8 mouse cellular contexts compared by ENCODE assay signal in genomic region chr7:96210525-96211369, GRCm38 (mm10). TPM values are rescaled to one million over a fixed set of nuclear protein-coding genes. Genes with fewer than 3 reads are reported as not detected.
A peak's percentile ranks its signal among the peaks of the same experiment; 100 is the strongest.
DNase-seq lines count a peak whose midpoint lies in the region; ATAC-seq and TF ChIP-seq lines count a peak whose summit lies in the region.

No protein-coding gene starts in this region.

- peak overlapping the region; percentile 85 for H3K4me2 ChIP-seq in heart, postnatal 0 days (ENCODE audit: low read depth, low read length)

- H3K4me1 ChIP-seq in heart, postnatal 0 days (ENCODE audit: control insufficient read depth, insufficient read depth), result peaks cover 19% of the 10 kb centered on the region

- peak; percentile 22 for DNase-seq in urinary bladder, postnatal 25 days (ENCODE audit: low spot score)
- no peak for DNase-seq in urinary bladder, adult 2 months (ENCODE audit: low spot score)
- DNase-seq in embryo, embryonic 11 days, result peak; percentile 87
- peak; percentile 23 for DNase-seq in heart, postnatal 0 days (ENCODE audit: low spot score)
- peak; percentile 17 to 52 for DNase-seq in kidney, postnatal 25 days
- DNase-seq in lung, postnatal 10 days, result peak; percentile 22
- DNase-seq in right cerebral cortex, postnatal 36 days (ENCODE audit: low spot score in 2 of 2), result peak; percentile 12 to 45

- H3K9ac ChIP-seq in heart, postnatal 0 days (replicated peaks; ENCODE audit: low read depth, low read length), result peak overlapping the region; percentile 49

- H3K27me3 ChIP-seq in heart, postnatal 0 days (ENCODE audit: control insufficient read depth, insufficient read depth, low read length), result peaks cover 55% of the 10 kb centered on the region

- H3K4me3 ChIP-seq in heart, postnatal 0 days (ENCODE audit: low read depth, low read length), result peak overlapping the region; percentile 52

- no peaks in the 10 kb centered on the region for H3K9me3 ChIP-seq in heart, postnatal 0 days (replicated peaks; ENCODE audit: control insufficient read depth, low read length)

- ATAC-seq in heart, postnatal 0 days (ENCODE audit: insufficient read depth, low read depth), result peak; percentile 61
- no peak for ATAC-seq in activated CD4-positive, CD25-positive, alpha-beta regulatory T cell, adult 4 months

- H3K36me3 ChIP-seq in heart, postnatal 0 days (replicated peaks; ENCODE audit: control insufficient read depth, insufficient read depth, low read length), result no peaks in the 10 kb centered on the region

- 0% methylated on average over 43 of the region's 62 CpGs for WGBS in heart, postnatal 0 days

- peak; percentile 41 for TF ChIP-seq CTCF in heart, postnatal 0 days (IDR thresholded peaks at IDR 0.05; ENCODE audit: low read depth)

- no peak overlapping the region for H3K27ac ChIP-seq in heart, postnatal 0 days (ENCODE audit: low read depth)

- TF ChIP-seq EP300 in heart, postnatal 0 days (IDR thresholded peaks at IDR 0.05; ENCODE audit: low read depth), result no peak

RNA-seq across cellular contexts. Expression of gene Tenm4, which starts 39.7 kb away (rescaled TPM):
- 0.65 and 1.0 TPM in 2 replicates for polyA plus RNA-seq in urinary bladder, adult 2 months (2012; rRNA removed)
- 3.9 and 5.9 TPM in 2 replicates for total RNA-seq in heart, postnatal 0 days (2014; rRNA removed; ENCODE audit: low replicate concordance)
- 1.4 and 2.3 TPM in 2 replicates for polyA plus RNA-seq in heart, postnatal 0 days (2015; fragmentation: Nextera tagmentation; extraction: Ambion mirVana)
- polyA plus RNA-seq in activated CD4-positive, CD25-positive, alpha-beta regulatory T cell, adult 4 months (2017; shearing (Covaris generic)), result under 1 TPM in 1 of 2 experiments, not detected in 1; 0.45 TPM
